Mouse (Mus musculus) lung, adult 2 months (tissue): Measurements from ENCODE around the gene Snx9. TPM values are rescaled to one million over a fixed set of nuclear protein-coding genes. Genes with fewer than 3 reads are reported as not detected.

Source experiments
- DNase-seq: peaks from one replicate; pipeline ENCODE4 v3.0.0; 2022
- H3K4me1 ChIP-seq: fragments of 200-500 bp; 2 replicates; pipeline ENCODE4 v1.6.1; 2011; ENCODE audit warnings: low read length; ENCODE audit not compliant: control insufficient read depth, insufficient read depth
- H3K4me3 ChIP-seq: fragments of 200-500 bp; replicated peaks from 2 replicates; pipeline ENCODE3; 2011; ENCODE audit warnings: low read depth, mild to moderate bottlenecking, control low read depth, low read length; ENCODE audit errors: extremely low read depth
- CTCF ChIP-seq: fragments of 200-500 bp; IDR thresholded peaks from 2 replicates; pipeline ENCODE4 v1.5.1; 2011; ENCODE audit warnings: mild to moderate bottlenecking, low read length, control low read depth; ENCODE audit not compliant: insufficient read depth
- POLR2A ChIP-seq: fragments of 200-500 bp; IDR thresholded peaks from 2 replicates; pipeline ENCODE4 v1.6.1; 2011; ENCODE audit warnings: low read depth, mild to moderate bottlenecking, control low read depth, low read length, borderline replicate concordance; ENCODE audit errors: extremely low read depth
- WGBS: fragments of 180-500 bp; shearing (Covaris S2); methylation state at CpG from one replicate; pipeline ENCODE4 v1.1.7; 2018; 5-methylcytosine and 5-hydroxymethylcytosine counted together
- polyA plus RNA-seq: library from polyadenylated mRNA; depleted of rRNA; stranded (reverse); fragments of >200 nt; gene quantifications from 2 replicates; pipeline ENCODE4 v1.2.3, GENCODE M21; 2012

Snx9 gene
- polyA plus RNA-seq, 1 experiment = 31.4 TPM

- TF ChIP-seq POLR2A = no peak
- TF ChIP-seq CTCF = no peak
- DNase-seq = no peak
- Histone ChIP-seq H3K4me1 (peaks cover 7% of the 10 kb centered on the region), H3K4me3 (no peak overlapping the region)
- WGBS = 72% methylated on average over 17 of the region's 17 CpGs
These were observed 41.6 kb upstream of the Snx9 start for GRCm38 (mm10) chr17:5799396-5800021.

GRCm38 (mm10) chr17:5800254-5800653 lies 40.9 kb upstream of the Snx9 start:
- WGBS = 72% methylated on average over 2 of the region's 2 CpGs
- no peak overlapping the region for H3K4me3 ChIP-seq
- DNase-seq = no peak
- H3K4me1 ChIP-seq = peaks cover 9% of the 10 kb centered on the region
- no peak for TF ChIP-seq CTCF
- TF ChIP-seq POLR2A = no peak

- no peak for TF ChIP-seq POLR2A
- no peak for TF ChIP-seq CTCF
- DNase-seq = no peak
- WGBS = 76% methylated on average over 7 of the region's 7 CpGs
- no peak overlapping the region for H3K4me3 ChIP-seq
- peaks cover 9% of the 10 kb centered on the region for H3K4me1 ChIP-seq
These were observed 40.1 kb upstream of the Snx9 start for GRCm38 (mm10) chr17:5800824-5801560.

GRCm38 (mm10) chr17:5801761-5802655 lies 39.1 kb upstream of the Snx9 start:
- TF ChIP-seq POLR2A (no peak), CTCF (no peak)
- WGBS = 34% methylated on average over 17 of the region's 17 CpGs
- Histone ChIP-seq H3K4me1 (peaks cover 9% of the 10 kb centered on the region; the same call in 1 of the 2 replicates), H3K4me3 (no peak overlapping the region)
- no peak for DNase-seq

- DNase-seq = no peak
- Histone ChIP-seq H3K4me3 (no peak overlapping the region), H3K4me1 (peaks cover 9% of the 10 kb centered on the region; the same call in 1 of the 2 replicates)
- no peak for TF ChIP-seq POLR2A
- 75% methylated on average over 5 of the region's 5 CpGs for WGBS
These were observed 38.5 kb upstream of the Snx9 start for GRCm38 (mm10) chr17:5802656-5802955.

- Histone ChIP-seq H3K4me3 (no peak overlapping the region), H3K4me1 (peaks cover 9% of the 10 kb centered on the region; the same call in 1 of the 2 replicates)
- no peak for TF ChIP-seq CTCF
- TF ChIP-seq POLR2A = no peak
- DNase-seq = no peak
- WGBS = 88% methylated on average over 10 of the region's 10 CpGs
These were observed 37.7 kb upstream of the Snx9 start for GRCm38 (mm10) chr17:5803229-5804012.

- no peak for DNase-seq
- no peak overlapping the region for H3K4me3 ChIP-seq
- WGBS = 43% methylated on average over 12 of the region's 12 CpGs
- TF ChIP-seq POLR2A (no peak), CTCF (no peak)
- H3K4me1 ChIP-seq = peaks cover 9% of the 10 kb centered on the region; the same call in 1 of the 2 replicates
These were observed 36.6 kb upstream of the Snx9 start for GRCm38 (mm10) chr17:5804370-5805150.

- TF ChIP-seq POLR2A (no peak), CTCF (no peak)
- DNase-seq = no peak
- Histone ChIP-seq H3K4me3 (no peak overlapping the region), H3K4me1 (peaks cover 9% of the 10 kb centered on the region; the same call in 1 of the 2 replicates)
- 67% methylated on average over 7 of the region's 7 CpGs for WGBS
These were observed 35.8 kb upstream of the Snx9 start for GRCm38 (mm10) chr17:5805151-5805834.
